Mouse (Mus musculus) lung, postnatal 25 days (tissue): ENCODE results near the gene Plxnc1.
A peak's percentile ranks its signal among the peaks of the same experiment; 100 is the strongest.

ENCODE experiments used
- DNase-seq: peaks from one replicate; pipeline ENCODE4 v3.0.0; 2022; ENCODE audit warnings: low spot score

Gene Plxnc1

GRCm38 (mm10) chr10:94947915-94948675 is 3.5 kb upstream of the Plxnc1 start:
- no peak for DNase-seq

DNA sequence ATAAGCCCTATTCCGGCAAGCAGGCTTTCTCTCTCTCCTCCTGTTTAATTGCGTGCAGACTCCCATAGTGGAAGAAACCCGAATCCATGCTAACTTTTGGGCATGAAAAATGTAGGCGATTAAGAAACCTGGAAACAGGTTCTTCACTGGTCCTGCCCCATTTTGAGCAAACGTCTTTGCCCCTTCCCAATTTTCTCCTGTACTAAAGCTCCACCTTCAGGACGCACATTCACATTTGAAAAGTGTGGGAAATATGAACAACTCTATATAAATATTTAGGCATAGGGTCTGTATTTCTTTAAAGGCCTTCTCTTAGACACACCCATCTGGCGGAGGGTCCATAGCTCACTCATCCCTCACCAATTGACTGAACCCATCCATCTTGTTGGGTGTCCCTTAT is 2.8 kb upstream of the Plxnc1 start:
- DNase-seq, result no peak

DNA sequence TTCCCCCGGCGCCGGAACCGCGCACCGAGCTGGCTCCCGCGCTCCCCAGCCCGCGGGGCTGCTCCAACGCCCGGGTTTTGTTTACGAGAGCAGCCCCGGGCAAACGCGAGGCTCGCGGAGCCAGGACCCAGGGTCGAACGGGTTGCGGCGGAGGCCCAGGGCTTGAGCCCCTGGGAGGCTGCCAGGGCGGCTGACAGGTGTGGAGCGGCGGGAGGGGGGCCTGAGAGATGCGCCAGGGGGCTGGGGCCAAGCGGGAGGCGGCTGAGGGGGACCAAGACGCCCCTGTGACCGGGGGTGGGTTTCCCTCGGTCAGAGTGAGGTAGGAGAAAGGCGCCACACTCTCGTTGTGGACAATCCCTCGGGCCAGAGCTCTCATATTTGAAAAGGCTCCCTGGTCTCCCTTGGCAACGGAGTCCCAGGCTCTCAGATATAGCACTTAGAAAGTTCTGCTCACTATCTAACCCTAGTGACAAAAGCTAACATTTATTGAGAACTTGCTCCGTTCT is 624 bp upstream of the Plxnc1 start:
- DNase-seq, result no peak

GRCm38 (mm10) chr10:94943846-94944690 is 567 bp downstream of the Plxnc1 start:
- DNase-seq, result no peak

- no peak for DNase-seq
Observed at GRCm38 (mm10) chr10:94943401-94943845, 1.2 kb downstream of the Plxnc1 start.

DNA sequence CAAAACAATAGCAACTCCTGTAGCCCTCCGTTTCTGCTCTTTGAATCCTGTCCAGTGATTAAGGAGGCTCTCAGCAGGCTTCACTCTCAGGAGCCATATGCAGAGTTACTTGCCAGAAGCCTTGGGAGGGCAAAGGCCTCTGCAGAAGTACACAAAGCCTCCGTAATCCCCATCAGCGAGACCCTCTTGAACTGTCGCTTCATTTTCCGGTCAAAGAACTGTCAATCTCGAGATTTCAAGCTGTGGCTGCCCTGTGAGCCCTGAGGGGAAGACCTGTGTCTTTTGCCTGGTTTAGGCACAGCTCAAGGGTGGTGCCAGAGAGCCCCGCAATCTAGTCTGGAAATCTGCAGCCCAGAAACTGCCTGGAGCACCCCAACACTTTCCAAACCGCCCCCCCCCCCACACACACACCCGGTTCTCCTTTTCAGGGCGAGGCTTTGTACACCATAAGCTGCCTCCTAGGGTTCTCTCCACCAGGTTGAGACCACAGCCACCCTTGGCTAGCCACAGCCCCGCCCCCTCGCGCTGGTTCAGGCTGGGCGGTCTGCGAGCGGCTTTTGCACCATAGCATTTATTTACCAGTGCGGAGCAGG is 2.1 kb downstream of the Plxnc1 start:
- DNase-seq, result peak; percentile 50

DNA sequence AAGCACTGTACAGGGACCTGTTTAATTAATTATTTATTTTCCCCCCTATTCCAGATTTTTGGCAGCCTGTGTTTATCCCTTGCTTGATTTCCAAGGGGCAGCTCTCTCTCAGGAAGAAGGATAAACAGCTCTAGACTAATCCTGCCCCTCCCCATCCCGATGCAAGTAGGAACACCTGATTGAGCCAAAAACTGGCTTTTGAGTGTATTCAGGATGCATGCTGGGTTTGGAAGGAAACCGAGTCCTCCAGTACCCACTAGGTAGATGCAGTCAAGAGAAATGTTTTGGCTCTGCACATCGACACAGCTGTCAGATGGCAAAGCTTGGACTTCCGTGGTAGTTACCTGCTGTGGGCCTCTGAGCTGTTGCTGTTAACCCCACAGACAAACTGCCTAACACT is 3.1 kb downstream of the Plxnc1 start:
- DNase-seq, result no peak

DNA sequence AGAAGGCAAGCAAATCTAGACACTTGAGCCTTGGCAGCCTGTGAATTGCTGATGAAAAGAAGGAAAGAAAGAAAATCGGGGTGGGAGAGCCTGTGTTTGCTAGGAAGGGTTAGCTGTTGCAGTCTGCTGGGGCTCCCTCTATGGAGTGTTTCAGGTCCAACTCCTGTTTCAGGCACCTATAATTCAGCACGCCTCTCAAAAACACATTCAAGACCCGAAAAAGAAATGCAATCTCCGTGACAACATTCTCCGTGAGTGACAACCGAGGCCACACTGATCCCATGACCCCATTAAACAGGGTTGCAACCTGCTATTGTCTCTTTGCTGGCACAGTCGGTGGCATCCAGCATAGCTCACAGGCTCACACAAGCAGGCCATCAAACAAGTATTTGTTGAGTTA is 3.8 kb downstream of the Plxnc1 start:
- DNase-seq, result no peak

DNA sequence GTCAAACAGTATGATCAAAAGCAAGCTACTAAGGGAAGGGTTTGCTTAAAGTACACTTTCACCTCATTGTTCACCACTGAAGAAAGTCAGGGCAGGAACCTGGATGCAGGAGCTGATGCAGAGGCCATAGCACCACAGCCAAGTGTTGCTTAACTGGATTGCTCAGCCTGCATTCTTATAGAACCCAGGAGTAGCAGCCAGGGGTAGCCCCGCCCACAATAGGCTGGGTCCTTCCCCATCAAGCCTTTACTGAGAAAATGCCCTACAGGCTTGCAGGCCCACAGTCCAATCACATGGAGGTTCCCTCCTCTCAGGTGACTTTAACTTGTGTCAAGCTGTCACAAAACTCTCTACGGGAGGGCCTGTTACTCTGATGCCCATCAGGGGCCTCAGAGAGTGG is 4.6 kb downstream of the Plxnc1 start:
- DNase-seq, result no peak

DNA sequence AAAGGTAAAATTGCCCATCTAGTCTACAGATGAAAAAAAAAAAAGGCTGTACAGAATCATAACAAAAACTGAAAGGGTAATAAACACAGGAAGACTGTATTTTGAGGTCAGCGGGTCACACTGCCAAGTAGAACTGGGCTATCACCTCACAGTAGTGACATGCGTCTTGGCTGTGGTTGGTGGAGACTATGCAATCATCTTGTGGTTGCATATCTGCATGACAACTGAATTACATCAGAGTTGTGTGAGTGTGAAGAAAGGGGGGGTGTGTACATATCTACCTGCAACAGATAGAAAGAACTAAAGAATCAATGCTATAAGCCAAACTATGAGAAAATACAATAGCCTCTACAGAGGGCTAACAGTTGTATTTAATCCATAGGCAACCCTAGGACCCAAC is 5.7 kb downstream of the Plxnc1 start:
- no peak for DNase-seq

DNA sequence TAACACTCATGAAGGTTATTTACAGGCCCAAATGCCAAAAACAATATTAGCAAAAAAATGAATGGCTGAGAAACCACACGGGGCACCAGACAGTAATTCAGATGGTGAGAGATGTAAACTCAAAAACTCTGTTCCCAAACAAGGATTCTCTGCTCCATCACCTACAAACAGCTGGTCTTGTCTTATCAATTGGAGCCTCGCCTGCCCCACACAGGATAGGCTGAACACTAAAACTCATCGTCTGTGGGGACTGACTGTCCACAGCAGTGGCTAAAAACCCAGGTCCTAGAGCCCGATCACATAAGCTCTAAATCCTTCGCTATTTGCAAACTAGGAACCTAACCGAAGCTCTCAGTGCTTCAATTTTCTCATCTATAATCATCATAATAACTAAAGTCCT is 6.3 kb downstream of the Plxnc1 start:
- no peak for DNase-seq

- no peak for DNase-seq
Observed at GRCm38 (mm10) chr10:94935270-94935669, 9.4 kb downstream of the Plxnc1 start.

DNA sequence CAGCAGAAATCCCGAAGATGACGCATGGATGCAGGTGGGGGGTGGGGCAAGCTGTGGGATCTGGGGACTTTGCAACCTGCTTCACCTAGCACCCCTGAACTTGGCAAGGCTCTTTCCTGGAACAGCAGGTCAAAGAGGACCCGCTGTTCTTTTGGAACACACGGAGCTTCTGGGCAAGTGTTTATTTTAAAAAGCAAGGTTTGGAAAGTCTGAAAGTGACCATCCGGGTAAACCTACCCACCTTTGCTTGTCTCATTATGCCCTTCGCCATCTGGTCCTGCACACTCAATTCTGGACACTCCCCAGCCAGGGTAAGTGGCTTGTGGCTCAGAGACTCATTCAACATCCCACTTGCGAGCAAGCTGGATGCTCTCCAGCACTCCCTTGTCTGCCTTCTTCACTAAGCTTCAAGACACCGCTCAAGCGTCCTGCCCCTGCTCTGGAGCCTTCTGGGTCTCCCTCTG is 10.5 kb downstream of the Plxnc1 start:
- no peak for DNase-seq

DNA sequence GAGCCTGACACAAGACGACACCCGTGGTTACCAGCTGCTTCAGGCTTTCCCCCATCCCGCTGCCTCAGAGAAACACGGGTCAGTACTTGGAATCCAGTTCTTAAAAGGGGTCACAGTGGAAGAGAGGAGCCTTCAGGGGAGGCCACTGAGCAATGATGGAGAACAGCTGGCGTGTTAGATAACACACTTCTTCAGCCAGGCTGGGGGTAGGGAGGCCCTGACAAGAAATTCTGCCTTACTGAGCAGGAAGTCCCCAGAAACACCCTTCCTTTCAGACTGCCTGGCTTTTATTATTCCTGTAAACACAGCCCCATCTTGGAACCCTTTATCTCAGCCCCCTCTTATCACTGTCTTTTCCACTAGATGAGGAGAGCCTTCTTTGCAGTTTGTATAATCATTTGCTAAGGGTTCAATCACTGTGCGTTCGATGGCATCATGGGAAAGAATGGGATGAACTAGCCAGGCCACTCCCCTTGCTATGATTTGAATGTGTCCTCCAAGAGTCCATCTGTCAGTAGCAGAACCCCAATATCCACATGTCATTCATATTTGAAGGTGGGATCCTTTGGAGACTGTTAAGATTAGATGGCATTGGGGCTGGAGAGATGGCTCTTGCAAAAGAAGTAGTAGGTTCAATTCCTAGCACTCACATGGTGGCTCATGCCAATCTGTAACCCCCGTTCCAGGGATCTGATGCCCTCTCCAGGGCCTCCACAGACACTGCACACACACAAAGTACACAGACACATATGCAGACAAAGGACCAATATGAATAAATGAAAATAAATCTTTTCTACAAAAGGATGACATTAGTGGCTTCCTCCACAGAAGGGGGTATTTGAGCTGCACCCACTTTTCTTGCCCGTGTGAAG is 12.4 kb downstream of the Plxnc1 start:
- DNase-seq, result peak; percentile 61

DNA sequence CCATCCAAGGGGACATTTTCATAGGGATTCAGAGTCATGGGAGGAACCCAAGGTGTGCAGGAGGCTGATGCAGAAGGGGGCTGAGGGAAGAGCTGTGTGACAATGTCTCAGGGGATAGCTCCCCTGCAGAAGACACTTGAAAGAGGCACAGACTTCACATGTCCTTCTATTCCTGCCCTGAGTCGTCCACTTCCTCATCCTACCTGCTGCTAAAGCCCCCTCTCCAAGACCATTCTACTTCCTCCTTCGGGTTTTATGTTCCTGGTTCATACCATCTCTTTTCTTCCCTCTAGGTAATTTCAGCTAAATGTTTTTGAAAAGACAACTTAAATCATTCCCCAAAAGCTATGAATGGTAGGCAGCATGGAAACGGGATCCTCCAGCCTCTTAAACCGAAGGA is 16.5 kb downstream of the Plxnc1 start:
- DNase-seq, result no peak

DNA sequence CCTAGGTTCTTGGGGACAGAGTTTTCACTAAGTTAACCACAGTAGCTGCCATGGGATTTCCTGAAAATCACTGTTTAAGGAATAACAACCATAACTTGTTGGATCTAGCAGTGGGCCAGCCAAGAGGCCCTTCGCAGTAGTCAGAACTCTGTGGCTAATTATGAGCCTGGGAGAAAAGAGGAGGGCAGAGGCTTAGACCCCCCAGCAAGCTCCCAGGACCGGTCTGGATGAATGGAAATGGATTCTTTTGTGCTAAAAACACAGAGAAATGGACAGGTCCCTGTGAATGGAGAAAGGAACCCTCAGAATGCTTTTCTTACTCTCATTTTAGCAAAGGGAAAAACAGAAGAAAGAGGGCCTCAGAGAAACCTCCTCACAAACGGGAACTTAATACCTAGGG is 18.3 kb downstream of the Plxnc1 start:
- DNase-seq, result no peak

GRCm38 (mm10) chr10:94924878-94925277 is 19.8 kb downstream of the Plxnc1 start:
- DNase-seq, result no peak

- no peak for DNase-seq
Observed at GRCm38 (mm10) chr10:94924450-94924849, 20.2 kb downstream of the Plxnc1 start.

GRCm38 (mm10) chr10:94923337-94923762 is 21.3 kb downstream of the Plxnc1 start:
- DNase-seq, result peak; percentile 42

DNA sequence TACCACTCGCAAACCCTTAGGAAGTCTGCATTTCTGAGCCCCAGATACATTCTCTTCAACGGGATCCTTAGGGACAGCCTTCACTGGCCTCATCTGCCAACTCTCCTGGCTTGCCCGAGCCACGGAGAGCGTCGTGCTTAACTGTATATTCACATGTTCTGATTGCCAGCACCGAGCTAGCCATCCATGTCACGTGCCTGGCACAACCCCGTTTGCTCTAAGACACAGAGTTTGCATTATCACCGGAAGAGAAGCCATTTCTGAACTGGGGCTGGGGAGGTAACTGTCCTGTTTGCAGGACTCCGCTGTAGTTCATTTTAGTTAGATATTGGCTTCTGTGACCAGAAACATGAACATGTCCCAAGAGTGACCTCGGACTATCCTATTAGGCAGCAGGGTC is 21.8 kb downstream of the Plxnc1 start:
- no peak for DNase-seq

DNA sequence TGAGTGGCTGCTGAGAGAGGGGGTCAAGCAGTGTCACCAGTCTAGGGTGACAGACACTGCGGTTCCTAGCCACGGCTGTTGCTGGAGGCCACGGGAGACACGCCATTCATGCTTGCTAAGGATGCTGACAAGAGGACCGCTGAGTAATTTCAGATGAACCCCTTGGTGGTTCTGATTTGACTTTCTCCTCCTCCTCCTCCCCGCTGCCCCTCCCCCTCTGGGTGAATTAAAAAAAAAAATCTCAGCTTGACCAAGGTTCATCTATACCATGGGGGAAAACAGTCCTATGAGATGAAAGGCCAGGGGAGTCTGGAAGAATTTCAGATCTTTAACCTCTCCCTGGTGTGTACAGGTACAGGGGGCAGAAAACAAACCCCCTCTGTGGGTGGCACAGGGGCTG is 22.9 kb downstream of the Plxnc1 start:
- DNase-seq, result no peak

- no peak for DNase-seq
Observed at GRCm38 (mm10) chr10:94920526-94920925, 24.1 kb downstream of the Plxnc1 start.
